Mouse (Mus musculus): ENCODE data around the gene Stap2.

The Stap2 gene

DNA sequence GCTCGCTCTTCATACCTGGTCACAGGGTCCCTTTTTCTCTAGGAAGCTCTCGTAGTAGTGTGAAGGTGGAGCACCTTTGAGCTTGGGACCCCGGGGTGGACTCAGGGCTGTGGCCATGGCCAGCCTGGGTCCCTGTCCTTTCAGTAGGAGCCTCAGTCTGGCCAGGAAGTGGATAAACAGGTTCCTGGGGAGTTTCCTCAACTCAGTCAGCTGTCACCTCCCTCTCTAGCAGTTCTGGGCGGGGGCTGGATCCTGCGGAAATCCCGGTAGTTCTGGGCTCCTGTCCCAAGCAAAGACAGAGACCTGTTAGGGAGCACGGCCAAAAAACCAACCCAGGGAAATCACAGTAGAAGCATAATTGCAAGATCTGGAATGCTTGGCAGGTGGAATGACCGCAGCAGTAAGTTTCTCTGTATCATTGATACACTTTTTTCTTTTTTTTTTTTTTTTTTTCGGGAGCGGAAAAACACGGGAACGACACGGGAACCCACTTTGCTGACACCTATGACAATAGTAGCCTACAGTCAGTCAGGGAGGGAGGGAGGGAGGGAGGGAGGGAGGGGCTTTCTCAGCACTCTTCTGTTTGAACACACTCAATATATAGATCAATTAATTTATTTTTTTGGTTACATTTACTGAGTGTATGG is at the start of gene Stap2, which contains the start of gene Mpnd:
Stap2 (minus strand) TSS at position 170 of the 647 bp plus-strand sequence.
Mpnd (plus strand) TSS at position 297 of the 647 bp plus-strand sequence.
- no peak for DNase-seq (ENCODE audit: inconsistent ontology term)

GRCm38 (mm10) chr17:56054938-56055337 is 49.6 kb upstream of the Stap2 start:
- no peak for DNase-seq (ENCODE audit: inconsistent ontology term)

GRCm38 (mm10) chr17:56051369-56051768 is 46.0 kb upstream of the Stap2 start:
- no peak for DNase-seq (ENCODE audit: inconsistent ontology term)

GRCm38 (mm10) chr17:56040857-56041163 is 35.4 kb upstream of the Stap2 start:
- DNase-seq (ENCODE audit: inconsistent ontology term), result no peak

DNA sequence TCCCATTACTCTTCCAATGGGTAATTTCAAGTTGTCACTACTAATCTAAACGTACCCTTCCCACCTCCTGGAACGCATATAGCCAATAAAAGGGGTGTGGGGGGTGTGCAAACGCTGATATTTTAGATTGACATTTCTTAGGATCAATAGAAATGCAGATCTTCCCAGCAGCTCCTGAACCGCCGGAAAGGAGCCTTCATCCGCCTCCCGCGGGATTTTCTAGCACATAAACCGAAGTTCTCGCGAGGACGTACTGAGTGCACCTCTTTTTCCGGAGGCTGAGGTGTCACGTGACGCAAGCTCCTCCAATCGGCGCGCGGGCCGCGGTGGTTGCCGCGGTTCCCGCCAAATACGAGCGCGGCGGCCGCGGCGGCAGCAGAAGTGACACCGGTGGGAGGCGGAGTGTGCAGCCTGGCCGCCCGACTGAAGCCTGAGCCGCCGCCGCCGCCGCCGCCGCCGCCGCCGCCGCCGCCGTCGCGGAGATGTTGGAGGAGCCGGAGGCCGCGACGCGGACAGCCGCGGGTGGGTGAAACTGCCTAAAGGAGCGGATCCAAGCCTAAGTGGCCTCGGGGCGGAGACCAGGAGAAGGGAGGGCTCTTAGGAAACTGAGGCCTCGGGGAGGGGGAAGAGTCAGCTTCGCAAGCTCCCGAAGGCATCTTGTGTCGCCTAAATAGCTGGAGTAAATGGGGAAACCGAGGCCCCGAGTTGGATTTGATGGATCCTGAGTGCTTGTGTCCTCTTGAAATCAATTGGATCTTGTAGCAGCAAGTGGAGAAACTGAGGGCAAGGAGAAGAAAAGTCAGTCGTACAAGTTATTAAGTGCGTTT is 34.9 kb upstream of the Stap2 start, which contains the start of gene Chaf1a:
Chaf1a (plus strand) TSS at position 410 of the 827 bp plus-strand sequence.
- peak; percentile 98 for DNase-seq (ENCODE audit: inconsistent ontology term)

- no peak for DNase-seq (ENCODE audit: inconsistent ontology term)
These were observed 34.0 kb upstream of the Stap2 start for GRCm38 (mm10) chr17:56039345-56039744.

- DNase-seq (ENCODE audit: inconsistent ontology term), result no peak
These were observed 33.3 kb upstream of the Stap2 start for GRCm38 (mm10) chr17:56038583-56039261.

DNA sequence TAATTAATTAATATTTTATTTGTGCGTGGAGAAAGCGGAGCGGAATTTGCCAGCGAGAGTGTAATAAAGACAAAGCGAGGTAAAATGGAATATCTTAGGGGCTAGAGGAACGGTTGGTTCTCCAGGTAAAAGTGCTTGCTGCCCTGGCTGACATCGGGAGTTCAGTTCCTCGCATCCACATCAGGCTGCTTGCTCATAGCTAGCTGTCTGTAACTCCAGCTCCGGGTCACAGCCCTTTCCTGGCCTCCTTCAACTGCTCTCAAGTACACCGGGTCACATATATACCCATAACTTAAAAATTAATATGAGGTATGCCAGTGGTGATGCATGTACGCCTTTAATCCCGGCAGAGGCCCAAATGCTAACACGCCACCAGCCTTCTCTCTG is 31.5 kb upstream of the Stap2 start:
- no peak for DNase-seq (ENCODE audit: inconsistent ontology term)

GRCm38 (mm10) chr17:56036176-56036900 is 31.0 kb upstream of the Stap2 start, which contains the start of gene Sh3gl1:
Gene Sh3gl1, minus strand, starts transcription at chr17:56036635.
- DNase-seq (ENCODE audit: inconsistent ontology term), result peak; percentile 99

DNA sequence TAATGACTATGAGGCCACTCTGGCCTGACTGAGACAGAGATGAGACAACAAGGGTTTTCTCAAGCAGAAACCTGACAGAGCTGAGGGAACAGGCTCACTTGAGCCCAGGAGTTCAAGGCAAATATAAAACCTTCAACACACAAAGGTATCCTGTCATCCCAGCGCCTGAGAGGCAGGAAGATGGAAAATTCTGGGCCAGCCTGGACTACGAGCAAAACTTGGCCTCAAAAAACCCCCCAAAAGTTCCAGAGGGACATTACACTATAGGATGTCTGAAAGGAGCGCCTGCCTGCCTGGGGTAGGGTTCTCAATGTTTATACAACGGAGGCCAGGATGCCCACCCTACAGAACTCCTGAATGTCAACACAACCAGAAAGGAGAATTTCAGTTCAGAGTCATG is 29.8 kb upstream of the Stap2 start:
- no peak for DNase-seq (ENCODE audit: inconsistent ontology term)

- DNase-seq (ENCODE audit: inconsistent ontology term), result no peak
These were observed 29.3 kb upstream of the Stap2 start for GRCm38 (mm10) chr17:56034726-56035100.

DNA sequence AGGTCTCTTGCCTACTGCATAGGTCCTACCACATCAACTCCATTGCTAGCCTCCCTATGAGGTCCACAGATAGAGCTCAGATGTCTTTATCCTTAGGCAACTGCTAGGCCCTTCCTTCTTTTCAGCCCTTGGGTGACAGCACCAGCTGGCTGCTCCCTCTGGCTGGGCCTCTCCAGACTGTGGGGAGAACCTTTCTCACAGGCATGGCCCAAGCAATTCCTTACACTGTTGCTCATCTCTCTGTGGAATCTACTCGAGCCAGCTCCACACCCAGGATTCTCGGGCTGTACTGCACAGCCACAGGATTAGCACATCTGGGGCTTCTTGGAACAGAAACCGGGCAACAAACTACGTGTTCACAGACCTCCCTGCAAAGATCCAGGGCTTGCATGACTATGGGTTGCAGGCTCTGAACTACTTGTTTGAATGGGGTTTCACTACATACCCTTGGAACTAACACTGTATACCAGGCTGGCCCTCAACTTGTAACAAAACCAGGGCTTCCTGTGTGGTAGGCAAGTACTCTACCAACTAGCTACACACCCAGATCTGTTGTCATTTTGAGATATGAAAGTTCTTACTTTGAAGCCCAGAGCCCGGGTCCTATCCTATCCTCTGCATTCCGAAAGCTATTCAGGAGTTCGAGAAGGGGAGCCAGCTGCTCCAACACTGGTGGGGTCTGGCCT is 28.8 kb upstream of the Stap2 start:
- no peak for DNase-seq (ENCODE audit: inconsistent ontology term)

DNA sequence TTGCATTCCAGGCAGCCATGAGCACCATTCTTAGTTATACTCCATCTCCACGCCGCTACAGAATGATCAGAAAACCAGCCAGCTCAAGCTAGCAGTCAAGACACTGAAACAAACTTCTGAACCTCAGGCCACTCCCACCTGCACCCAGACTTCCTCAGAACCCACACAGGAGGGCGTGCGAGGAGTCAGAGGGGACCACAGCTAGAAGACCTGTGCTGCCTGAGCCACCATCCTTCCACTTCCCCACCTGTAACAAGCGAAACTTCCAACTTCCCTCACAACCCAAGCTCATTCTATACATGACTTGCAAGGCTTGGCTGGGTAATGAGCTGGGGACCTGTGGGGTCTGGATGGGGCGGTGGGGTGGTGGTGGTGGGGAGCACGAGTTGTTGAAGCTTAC is 27.4 kb upstream of the Stap2 start:
- no peak for DNase-seq (ENCODE audit: inconsistent ontology term)

DNA sequence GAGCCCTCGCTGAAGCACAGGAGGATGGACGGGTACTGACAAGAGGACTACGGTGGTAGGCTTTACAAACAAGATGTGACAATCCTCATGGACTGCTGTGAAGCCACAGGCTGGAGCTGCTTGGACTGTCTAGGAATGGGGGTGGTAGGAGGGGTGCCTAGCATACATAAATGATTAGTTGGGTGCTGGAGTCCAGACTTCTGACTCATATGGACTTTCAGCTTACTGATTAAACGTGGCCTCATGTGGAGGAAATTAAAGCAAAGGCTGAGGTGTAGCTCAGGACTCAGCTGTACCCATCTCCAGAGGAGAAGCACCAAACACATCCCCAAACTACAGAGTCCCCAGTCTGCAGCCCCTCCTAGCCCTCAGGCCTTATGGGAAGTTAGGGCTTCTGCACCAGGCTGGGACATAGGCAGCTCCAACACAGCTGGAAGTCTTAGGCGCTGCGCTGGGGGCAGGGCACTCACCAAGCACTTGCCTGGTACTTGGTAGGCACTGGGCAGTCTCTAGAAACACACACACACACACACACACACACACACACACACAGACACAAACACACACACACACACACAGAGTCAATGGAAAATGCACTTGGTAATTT is 26.8 kb upstream of the Stap2 start:
- peak; percentile 66 for DNase-seq (ENCODE audit: inconsistent ontology term)

DNA sequence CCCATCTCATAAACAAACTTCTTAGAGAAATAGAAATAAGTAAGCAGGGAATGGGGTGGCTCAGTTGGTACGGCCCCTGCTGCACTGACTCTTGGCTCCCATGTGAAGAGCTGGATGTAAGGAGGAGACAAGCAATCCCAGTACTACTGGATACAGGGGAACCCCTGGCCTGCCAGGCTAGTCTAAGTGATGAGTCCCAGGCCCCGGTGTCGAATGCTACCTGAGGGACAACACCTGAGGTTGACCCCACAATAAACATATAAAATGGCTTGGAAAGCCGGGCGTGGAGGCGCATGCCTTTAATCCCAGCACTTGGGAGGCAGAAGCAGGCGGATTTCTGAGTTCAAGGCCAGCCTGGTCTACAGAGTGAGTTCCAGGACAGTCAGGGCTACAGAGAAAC is 26.0 kb upstream of the Stap2 start:
- no peak for DNase-seq (ENCODE audit: inconsistent ontology term)

DNA sequence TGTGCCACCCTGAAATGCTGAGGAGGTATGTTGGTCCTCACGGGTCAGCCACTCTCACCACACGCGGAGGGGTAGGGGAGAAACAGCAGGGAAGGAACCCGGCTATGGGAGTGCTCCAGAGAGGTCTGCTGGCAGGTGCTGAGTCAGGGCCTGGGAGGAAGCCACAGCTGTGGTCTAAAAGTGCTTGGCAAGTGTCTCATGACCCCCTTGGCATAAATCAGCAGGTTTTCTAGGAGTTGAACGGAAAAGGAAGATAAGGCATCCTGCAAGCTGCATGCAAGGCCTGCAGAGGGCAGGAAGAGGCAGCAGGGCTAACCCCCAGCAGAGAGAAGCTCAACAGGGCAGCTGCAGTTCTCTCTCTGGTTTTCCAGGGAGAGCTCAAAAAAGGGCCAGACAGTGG is 25.5 kb upstream of the Stap2 start:
- no peak for DNase-seq (ENCODE audit: inconsistent ontology term)

DNA sequence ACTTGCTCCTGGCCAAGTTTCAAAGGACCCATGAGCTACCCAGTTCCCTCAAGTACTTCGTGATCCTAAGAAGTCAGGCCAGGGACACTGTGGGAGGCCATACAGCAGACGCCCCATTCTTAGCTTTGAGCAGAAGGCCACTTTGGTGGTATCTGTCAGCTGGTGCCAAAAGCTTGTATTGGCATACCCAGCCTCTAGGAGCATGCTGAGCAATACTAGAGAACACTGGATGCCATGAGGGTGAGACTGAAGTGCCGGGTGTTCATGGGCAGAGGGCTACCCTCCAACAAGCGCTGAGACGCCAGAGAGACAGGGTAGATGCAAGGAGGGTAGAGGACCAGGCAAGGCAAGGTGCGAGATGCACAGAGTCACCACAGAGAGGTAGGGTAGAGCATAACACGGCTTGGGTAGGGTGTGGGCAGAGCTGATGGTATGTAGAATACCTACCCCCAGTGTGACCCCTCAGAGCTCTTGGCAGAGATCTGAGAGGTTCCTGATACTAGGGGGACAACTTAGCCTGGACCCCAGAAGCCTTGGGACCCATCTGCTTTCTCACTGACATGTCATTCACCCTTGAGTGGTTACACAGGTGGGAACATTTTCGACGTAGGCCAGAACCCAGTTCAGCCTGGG is 25.0 kb upstream of the Stap2 start:
- no peak for DNase-seq (ENCODE audit: inconsistent ontology term)

DNA sequence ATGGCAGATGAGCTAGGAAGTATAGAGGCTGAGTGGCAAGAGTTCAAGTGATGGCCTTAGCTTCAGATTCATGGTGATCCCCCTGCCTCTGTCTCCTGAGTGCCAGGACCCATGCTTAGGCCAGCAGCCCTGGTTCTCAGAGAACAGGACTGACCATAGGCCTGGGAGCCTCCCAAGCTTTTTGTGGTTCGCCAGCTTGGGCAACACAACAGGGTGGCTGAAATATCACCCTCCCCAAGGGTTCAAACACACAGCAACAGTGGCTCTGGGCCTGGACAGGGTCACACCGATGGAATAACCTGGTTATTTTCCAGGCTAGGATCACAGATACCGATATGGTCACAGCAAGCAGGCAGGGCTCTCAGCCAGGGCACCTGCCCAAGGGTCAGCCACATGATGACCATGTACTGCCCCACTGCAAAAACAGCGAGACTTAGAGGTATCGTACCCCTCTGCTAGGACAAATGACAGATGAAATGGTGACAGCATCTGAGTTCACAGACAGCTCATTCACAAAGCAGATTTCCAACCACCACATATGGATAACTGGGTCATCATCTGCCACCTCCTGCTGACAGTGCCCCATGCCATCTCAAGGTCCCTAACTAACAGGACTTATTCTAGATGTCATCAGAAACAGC is 22.5 kb upstream of the Stap2 start:
- DNase-seq (ENCODE audit: inconsistent ontology term), result no peak

DNA sequence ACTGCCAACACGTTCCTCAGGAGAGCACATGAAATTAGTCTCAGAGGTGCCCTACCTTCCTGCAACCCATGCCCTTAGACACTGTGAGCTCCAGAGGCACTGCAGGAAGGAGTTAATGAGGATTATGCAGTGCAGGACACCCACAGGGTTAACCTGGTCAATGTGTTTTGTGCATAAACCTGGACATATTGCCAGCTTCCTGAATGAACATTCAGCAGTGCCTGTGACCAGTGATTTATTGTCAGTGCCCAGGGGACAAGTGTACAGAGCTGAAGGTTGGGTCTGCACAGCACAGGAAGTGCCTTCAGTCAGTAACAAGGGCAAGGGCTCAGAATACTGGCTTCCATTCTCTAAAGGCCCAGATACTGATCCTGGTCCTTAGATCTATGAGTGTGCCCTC is 21.5 kb upstream of the Stap2 start:
- no peak for DNase-seq (ENCODE audit: inconsistent ontology term)

GRCm38 (mm10) chr17:56026303-56026702 is 20.9 kb upstream of the Stap2 start:
- peak; percentile 87 for DNase-seq (ENCODE audit: inconsistent ontology term)

All from Muller cell, postnatal 12 days (primary cell).